ENCODE assay signal across 8 mouse cellular contexts in the genomic region with DNA sequence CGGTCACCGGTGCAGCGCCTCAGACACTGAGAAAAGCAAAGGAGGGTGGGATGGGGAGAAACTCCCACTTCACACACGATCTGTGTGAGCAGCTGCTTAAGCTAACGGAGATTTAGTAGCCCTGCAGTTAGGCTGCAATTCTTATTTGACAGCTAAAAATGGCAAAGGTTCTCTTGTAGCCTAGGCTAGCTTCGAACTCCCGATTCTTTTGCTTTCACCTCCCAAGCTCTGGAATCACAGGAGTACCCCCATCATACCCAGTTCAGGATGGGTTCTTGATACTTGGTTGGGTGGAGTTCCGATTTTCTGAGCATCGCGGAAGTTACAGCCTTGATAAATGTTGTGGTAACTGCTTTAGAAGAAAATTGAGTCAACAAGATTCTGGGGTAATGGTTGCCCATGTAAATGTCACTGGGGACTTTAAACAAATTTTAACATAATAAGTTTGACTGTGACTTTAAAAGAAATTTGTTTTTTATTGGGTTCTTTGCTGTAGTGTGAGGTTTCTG. TPM values are rescaled to one million over a fixed set of nuclear protein-coding genes. Genes with fewer than 3 reads are reported as not detected.
DNase-seq lines count a peak whose midpoint lies in the region; ATAC-seq and TF ChIP-seq lines count a peak whose summit lies in the region.

No protein-coding gene starts in this region.

- peak overlapping the region; percentile 84 for H3K4me3 ChIP-seq in lung, embryonic 14.5 days (ENCODE audit: low read depth, low read length)
- H3K4me3 ChIP-seq in embryonic facial prominence, embryonic 10.5 days, result peak overlapping the region; percentile 69
- H3K4me3 ChIP-seq in intestine, embryonic 16.5 days (ENCODE audit: low read length), result peak overlapping the region; percentile 88
- H3K4me3 ChIP-seq in olfactory bulb, adult 2 months (ENCODE audit: insufficient read depth, low read depth, low read length), result peak overlapping the region; percentile 93

- TF ChIP-seq CTCF in lung, embryonic 14.5 days (IDR thresholded peaks at IDR 0.05; ENCODE audit: low read depth), result no peak
- TF ChIP-seq CTCF in olfactory bulb, adult 2 months (IDR thresholded peaks at IDR 0.05; ENCODE audit: insufficient read depth, low read depth, low read length), result no peak

- peak overlapping the region; percentile 76 for H3K4me2 ChIP-seq in lung, embryonic 14.5 days
- peak overlapping the region; percentile 52 for H3K4me2 ChIP-seq in intestine, embryonic 16.5 days (ENCODE audit: low read depth, low read length)

- no peaks in the 10 kb centered on the region for H3K9me3 ChIP-seq in lung, embryonic 14.5 days (ENCODE audit: low read depth, low read length)
- H3K9me3 ChIP-seq in embryonic facial prominence, embryonic 10.5 days, result no peaks in the 10 kb centered on the region
- H3K9me3 ChIP-seq in intestine, embryonic 16.5 days (ENCODE audit: control insufficient read depth, low read length), result no peaks in the 10 kb centered on the region

- no peak for DNase-seq in lung, embryonic 14.5 days
- DNase-seq in lung, postnatal 25 days (ENCODE audit: low spot score), result no peak
- no peak for DNase-seq in embryonic facial prominence, embryonic 10.5 days (ENCODE audit: low spot score)
- DNase-seq in layer of hippocampus, postnatal 14 days (ENCODE audit: low spot score in 2 of 2), result no peak
- no peak for DNase-seq in thymus, postnatal 0 days (ENCODE audit: low spot score)
- DNase-seq in testis, postnatal 10 days (ENCODE audit: low spot score), result no peak

- ATAC-seq in lung, embryonic 14.5 days (ENCODE audit: insufficient read depth), result no peak
- ATAC-seq in intestine, embryonic 16.5 days, result no peak

- no peaks in the 10 kb centered on the region for H3K4me1 ChIP-seq in lung, embryonic 14.5 days (ENCODE audit: insufficient read depth)
- peaks cover 14% of the 10 kb centered on the region for H3K4me1 ChIP-seq in embryonic facial prominence, embryonic 10.5 days
- H3K4me1 ChIP-seq in intestine, embryonic 16.5 days (ENCODE audit: control insufficient read depth, insufficient read depth, low read length), result no peaks in the 10 kb centered on the region
- peaks cover 2% of the 10 kb centered on the region; the same call in 1 of the 2 replicates for H3K4me1 ChIP-seq in olfactory bulb, adult 2 months (ENCODE audit: control insufficient read depth, insufficient read depth, low read length)

- TF ChIP-seq POLR2A in olfactory bulb, adult 2 months (IDR thresholded peaks at IDR 0.05; ENCODE audit: insufficient read depth, low read depth, low read length), result no peak

- peak overlapping the region; percentile 80 for H3K9ac ChIP-seq in lung, embryonic 14.5 days
- H3K9ac ChIP-seq in intestine, embryonic 16.5 days (ENCODE audit: low read depth, low read length), result peak overlapping the region; percentile 88

- WGBS in lung, embryonic 14.5 days, result 2% methylated on average over 10 of the region's 10 CpGs
- WGBS in embryonic facial prominence, embryonic 10.5 days, result 4% methylated on average over 10 of the region's 10 CpGs
- 2% methylated on average over 10 of the region's 10 CpGs for WGBS in intestine, embryonic 16.5 days
- 4% methylated on average over 10 of the region's 10 CpGs for WGBS in olfactory bulb, adult 2 months

- H3K27me3 ChIP-seq in lung, embryonic 14.5 days (ENCODE audit: insufficient read depth, low read length), result no peaks in the 10 kb centered on the region
- H3K27me3 ChIP-seq in embryonic facial prominence, embryonic 10.5 days (replicated peaks; ENCODE audit: low read depth, poor library complexity, severe bottlenecking), result no peaks in the 10 kb centered on the region
- no peaks in the 10 kb centered on the region for H3K27me3 ChIP-seq in intestine, embryonic 16.5 days (replicated peaks; ENCODE audit: control insufficient read depth, insufficient read depth, low read length)

- peak overlapping the region; percentile 76; the same call in 1 of the 2 replicates for H3K27ac ChIP-seq in lung, embryonic 14.5 days (ENCODE audit: low read depth)
- H3K27ac ChIP-seq in embryonic facial prominence, embryonic 10.5 days (replicated peaks), result peak overlapping the region; percentile 89
- H3K27ac ChIP-seq in intestine, embryonic 16.5 days (ENCODE audit: low read length), result no peak overlapping the region
- H3K27ac ChIP-seq in olfactory bulb, adult 2 months (ENCODE audit: insufficient read depth, low read depth, low read length), result 0 out of 2 replicates have a peak overlapping the region, but pooled peaks have one; percentile 1

- H3K36me3 ChIP-seq in lung, embryonic 14.5 days (ENCODE audit: insufficient read depth), result peaks cover 38% of the 10 kb centered on the region
- peaks cover 40% of the 10 kb centered on the region for H3K36me3 ChIP-seq in embryonic facial prominence, embryonic 10.5 days (replicated peaks)
- H3K36me3 ChIP-seq in intestine, embryonic 16.5 days (ENCODE audit: control insufficient read depth, insufficient read depth, low read length), result peaks cover 4% of the 10 kb centered on the region; the same call in 1 of the 2 replicates

RNA-seq across cellular contexts. Expression of a gene that starts 0.6 kb away (rescaled TPM):
- polyA plus RNA-seq in lung, embryonic 14.5 days (2014; fragmentation: Nextera tagmentation; extraction: Ambion mirVana), result 146 and 148 TPM in 2 replicates
- 174 and 178 TPM in 2 replicates for polyA plus RNA-seq in embryonic facial prominence, embryonic 10.5 days (2016; fragmentation: Nextera tagmentation; extraction: Ambion mirVana)
- polyA plus RNA-seq in intestine, embryonic 16.5 days (2015; fragmentation: Nextera tagmentation; extraction: Ambion mirVana), result 124 and 133 TPM in 2 replicates
- not detected in 2 replicates for polyA plus RNA-seq in olfactory bulb, adult 2 months (2012; ENCODE audit: insufficient read depth, insufficient read length, low replicate concordance, missing spikeins)
- 10 to 100 TPM; 72.4 to 89.5 TPM for total RNA-seq in layer of hippocampus, postnatal 14 days (2021)
- 222 and 227 TPM in 2 replicates for polyA plus RNA-seq in thymus, postnatal 0 days (2015; fragmentation: Nextera tagmentation; extraction: Ambion mirVana)

RNA-seq across cellular contexts. Expression of a gene that starts 0.7 kb away (rescaled TPM):
- 0.30 and 0.88 TPM in 2 replicates for polyA plus RNA-seq in lung, embryonic 14.5 days (2014; fragmentation: Nextera tagmentation; extraction: Ambion mirVana)
- 0.19 and 0.46 TPM in 2 replicates for polyA plus RNA-seq in embryonic facial prominence, embryonic 10.5 days (2016; fragmentation: Nextera tagmentation; extraction: Ambion mirVana)
- 0.22 and 0.28 TPM in 2 replicates for polyA plus RNA-seq in intestine, embryonic 16.5 days (2015; fragmentation: Nextera tagmentation; extraction: Ambion mirVana)
- not detected in 2 replicates for polyA plus RNA-seq in olfactory bulb, adult 2 months (2012; ENCODE audit: insufficient read depth, insufficient read length, low replicate concordance, missing spikeins)
- 1 to 10 TPM; 1.3 to 1.6 TPM for total RNA-seq in layer of hippocampus, postnatal 14 days (2021)
- 0.36 and 0.44 TPM in 2 replicates for polyA plus RNA-seq in thymus, postnatal 0 days (2015; fragmentation: Nextera tagmentation; extraction: Ambion mirVana)
